In genomic region chr17:79442507-79443115, GRCm38 (mm10) we compare ENCODE assay signal across 11 mouse cellular contexts.
DNase-seq lines count a peak whose midpoint lies in the region; ATAC-seq lines count a peak whose summit lies in the region.
"Had no signal": no experiment of that assay in that cellular context is flagged by ENCODE, and none has a peak within 500 bp of the region (broad histone marks: within the 10 kb centered on the region; RNA-seq: fewer than 3 reads in every experiment).

No protein-coding gene starts in this region.

- DNase-seq in heart, adult 18-20 months = peak; percentile 11 to 15
- no peak for DNase-seq in heart, postnatal 4 days
- peak; percentile 42 for DNase-seq in Muller cell, postnatal 12 days (ENCODE audit: inconsistent ontology term)
- DNase-seq in gonadal fat pad, adult 2 months (ENCODE audit: low read depth) = peak; percentile 93
- DNase-seq in cerebellum, adult 9-10 months = no peak
- no peak for DNase-seq in layer of hippocampus, adult 9-10 months (ENCODE audit: low spot score)
- DNase-seq: layer of hippocampus, adult 9-11 months; thymus, adult 2 months had no signal

- peak; percentile 79 for ATAC-seq in megakaryocyte progenitor cell, adult 5-6 weeks (replicated peaks; ENCODE audit: poor library complexity)
- ATAC-seq in erythroblast, adult 5-6 weeks (replicated peaks; ENCODE audit: low FRiP score, poor library complexity, severe bottlenecking) = no peak
- ATAC-seq: midbrain, embryonic 16.5 days had no signal

Comparison
In these comparisons a context has a peak if more than half of its experiments do, and no peak if none do; other contexts are left out.
1. DNase-seq: peak in heart, adult 18-20 months (2 of 2), Muller cell, postnatal 12 days (single experiment) and gonadal fat pad, adult 2 months (single experiment); none in heart, postnatal 4 days (single experiment), cerebellum, adult 9-10 months (single experiment) and layer of hippocampus, adult 9-10 months (single experiment).